Mouse (Mus musculus): ENCODE measurements at regions not wholly inside any gene's neighbourhood (a gene's known extent, or its start where the extent isn't known, plus 50 kb on each side); places are given as distances from the start of the nearest gene placed in this dataset.

GRCm38 (mm10) chr4:53320735-53321449 is 119.3 kb upstream of the Slc44a1 start:
- no peak for DNase-seq (ENCODE audit: low spot score)

- DNase-seq (ENCODE audit: low spot score) = no peak
Measured at GRCm38 (mm10) chr4:53319051-53319450, 121.2 kb upstream of the Slc44a1 start.

DNA sequence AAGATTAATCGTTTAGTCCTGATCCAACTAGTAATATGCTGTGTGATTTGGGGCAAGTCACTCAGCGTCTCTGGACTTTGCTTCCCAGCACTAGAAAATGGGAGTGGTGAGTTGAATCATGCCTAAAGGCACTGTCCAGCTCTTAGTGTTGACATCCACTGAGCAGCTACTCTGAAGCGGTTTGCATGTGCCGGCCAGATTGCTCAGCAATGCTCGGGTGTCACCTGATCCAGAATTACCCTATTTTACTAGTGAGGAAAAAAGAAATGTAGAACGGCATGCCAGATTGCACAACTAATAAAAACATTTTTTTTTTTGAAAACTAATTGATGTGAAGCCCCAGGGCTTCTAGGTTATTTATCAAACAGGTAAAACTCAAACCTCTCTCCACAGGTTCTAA is 122.0 kb upstream of the Slc44a1 start:
- DNase-seq (ENCODE audit: low spot score) = no peak

GRCm38 (mm10) chr4:53317453-53317824 is 122.8 kb upstream of the Slc44a1 start:
- no peak for DNase-seq (ENCODE audit: low spot score)

DNA sequence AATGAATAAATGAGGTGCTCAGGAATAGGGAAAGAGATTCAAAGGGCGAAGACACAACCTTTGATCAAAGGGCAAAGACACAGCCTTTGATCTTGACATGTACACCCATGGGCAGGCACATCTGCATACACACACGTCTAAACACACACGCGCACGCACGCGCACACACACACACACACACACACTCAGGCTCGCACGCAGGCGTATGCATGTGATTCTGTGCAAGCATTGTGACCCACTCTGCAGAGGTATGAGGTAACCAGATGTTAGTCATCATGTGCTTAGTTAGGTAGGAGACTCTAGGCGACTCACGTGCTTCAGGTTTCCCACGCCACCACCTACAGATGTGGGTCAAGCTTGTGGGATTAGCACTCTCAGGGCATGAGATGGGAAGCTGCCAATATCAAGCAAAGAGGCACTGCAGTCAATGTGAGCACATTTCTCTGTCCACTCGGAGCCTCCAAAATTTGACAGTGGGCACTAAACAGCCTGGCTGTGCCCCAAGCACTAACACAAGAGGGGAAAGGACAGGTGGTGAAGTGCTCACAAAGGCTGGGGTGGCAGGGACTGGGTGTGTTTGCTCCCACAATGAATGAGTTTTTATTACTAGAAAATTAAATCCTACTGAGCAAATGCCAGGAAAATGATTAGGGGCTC is 123.3 kb upstream of the Slc44a1 start:
- DNase-seq (ENCODE audit: low spot score) = no peak

GRCm38 (mm10) chr4:53315876-53316762 is 124.1 kb upstream of the Slc44a1 start:
- DNase-seq (ENCODE audit: low spot score) = no peak

DNA sequence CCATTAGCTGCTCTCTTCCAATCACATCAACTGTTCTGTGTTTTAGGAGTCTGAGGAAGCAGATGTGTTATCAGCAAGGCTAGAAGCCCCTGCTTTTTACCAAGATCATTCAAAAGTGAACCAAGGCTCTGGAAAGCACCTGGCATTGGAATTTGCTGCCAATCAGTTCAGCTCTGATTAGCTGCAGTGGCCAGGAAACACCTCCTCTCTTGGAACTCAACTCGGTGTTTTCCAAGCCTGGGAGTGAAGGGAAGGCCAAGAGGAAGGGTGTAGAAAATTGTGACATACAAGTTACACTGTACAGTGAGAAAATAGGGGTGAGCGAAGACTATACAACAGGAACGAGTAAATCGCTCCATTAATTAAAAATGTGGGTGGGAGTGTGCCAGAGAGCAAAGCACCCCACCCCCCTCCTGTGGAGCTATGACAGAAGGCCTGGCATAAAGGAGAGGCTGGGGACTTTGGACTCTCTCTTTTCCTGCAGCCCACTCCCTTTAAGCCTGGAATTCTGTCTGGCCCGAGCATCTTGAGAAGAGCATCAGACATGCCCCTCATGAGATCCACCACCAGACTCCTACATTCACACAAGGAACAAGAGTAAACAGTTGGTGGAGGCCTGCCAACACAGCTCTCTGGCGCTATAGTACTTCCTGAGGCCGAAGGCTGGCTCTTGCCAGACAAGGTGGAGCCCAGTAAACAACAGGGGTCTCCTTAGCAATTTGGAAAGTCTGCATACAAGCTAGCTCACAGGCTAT is 124.9 kb upstream of the Slc44a1 start:
- DNase-seq (ENCODE audit: low spot score) = no peak

DNA sequence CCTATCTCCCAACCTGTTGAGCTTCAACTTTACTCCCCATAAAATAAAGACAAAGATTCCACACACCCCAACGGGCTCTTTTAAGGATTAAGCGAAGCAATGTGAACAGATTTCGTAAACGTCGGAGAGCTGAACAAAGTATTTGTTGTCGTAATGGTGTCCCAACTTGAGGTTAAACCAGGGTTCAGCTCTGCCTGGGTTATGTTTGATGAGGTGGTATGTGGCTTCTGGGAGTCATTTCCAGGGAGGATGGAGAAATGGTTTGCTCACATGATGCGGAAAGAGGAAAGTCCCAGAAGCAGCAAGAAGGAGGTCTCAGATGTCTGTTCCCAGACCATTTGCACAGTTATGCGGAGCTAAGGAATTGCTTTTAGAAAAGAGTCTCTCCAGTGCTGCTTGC is 126.1 kb upstream of the Slc44a1 start:
- no peak for DNase-seq (ENCODE audit: low spot score)

DNA sequence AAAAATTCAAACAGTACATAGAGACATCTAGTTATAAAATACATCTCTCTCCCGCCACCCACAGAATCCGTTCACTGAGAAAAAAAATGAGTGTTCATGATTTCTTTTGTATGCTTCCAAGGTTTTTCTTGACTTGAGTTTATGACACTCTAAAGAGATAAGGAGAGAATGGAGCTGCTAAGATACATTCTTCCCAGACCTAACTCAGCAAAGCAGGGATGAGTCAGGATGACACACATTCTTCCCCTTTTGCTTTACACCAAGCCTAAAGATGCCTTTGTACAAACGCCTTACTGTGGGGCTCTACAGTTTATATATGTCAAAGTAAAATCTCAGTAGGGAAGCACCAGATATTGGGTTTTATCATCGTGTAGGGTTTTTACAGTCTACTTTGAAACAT is 133.1 kb upstream of the Slc44a1 start:
- no peak for DNase-seq (ENCODE audit: low spot score)

GRCm38 (mm10) chr4:53304782-53305385 is 135.3 kb upstream of the Slc44a1 start:
- no peak for DNase-seq (ENCODE audit: low spot score)

GRCm38 (mm10) chr4:53304290-53304654 is 135.9 kb upstream of the Slc44a1 start:
- DNase-seq (ENCODE audit: low spot score) = no peak

DNA sequence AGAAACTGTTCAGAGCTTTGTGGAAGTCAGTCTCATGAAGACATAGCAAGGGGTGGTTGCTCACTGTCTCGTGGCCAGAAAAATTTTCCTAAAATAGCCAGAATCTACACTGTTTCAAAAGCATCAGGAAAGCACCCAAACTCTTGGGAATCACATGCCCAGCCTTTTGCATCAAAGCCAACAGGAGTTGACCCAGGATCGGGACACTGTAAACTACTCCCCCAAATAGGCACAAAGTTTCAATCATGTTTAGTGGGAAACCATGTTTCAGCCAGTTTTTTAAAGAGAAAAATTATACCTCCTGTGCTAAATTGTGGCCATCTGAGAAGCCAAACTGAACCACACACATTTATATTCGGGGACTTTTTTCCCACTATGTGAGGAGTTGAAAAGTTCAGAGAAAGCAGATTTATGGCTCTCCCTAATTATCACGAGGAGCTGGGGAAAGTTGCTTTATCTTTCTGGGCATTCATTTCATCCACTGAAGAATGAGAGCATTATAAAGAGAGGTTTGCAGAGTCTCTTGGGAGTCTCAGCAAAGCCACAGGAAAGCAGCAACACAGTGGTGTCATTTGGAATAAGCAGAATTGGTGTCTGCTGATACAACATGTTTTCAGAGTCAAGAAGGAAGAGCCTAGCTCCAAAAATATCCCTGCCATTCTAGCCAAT is 136.5 kb upstream of the Slc44a1 start:
- DNase-seq (ENCODE audit: low spot score) = no peak

DNA sequence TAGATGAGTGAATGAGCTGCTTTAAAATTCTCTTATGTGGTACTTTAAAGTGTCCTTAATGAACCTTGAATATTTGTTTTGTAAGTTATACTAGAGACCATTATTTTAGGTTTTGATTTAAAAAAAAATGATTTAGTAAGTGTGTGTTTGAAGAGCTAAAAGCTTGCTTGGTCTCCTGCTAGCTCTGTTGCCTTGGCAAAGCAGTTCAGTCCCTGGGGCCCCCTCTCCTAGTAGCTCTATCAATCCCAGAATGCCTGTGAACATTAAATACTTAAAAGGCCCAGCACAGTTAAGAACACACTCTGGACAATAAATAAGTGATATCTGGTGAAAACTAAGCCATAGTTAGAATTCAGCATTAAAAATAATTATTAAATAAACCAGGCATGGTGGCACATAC is 138.3 kb upstream of the Abca1 start:
- no peak for DNase-seq (ENCODE audit: low spot score)

- DNase-seq (ENCODE audit: low spot score) = no peak
Measured at GRCm38 (mm10) chr4:53292606-53293005, 132.9 kb upstream of the Abca1 start.

GRCm38 (mm10) chr4:53277741-53278525 is 118.2 kb upstream of the Abca1 start:
- no peak for DNase-seq (ENCODE audit: low spot score)

- DNase-seq (ENCODE audit: low spot score) = no peak
Measured at GRCm38 (mm10) chr4:53270433-53270832, 110.7 kb upstream of the Abca1 start.

- no peak for DNase-seq (ENCODE audit: low spot score)
Measured at GRCm38 (mm10) chr4:53269999-53270398, 110.3 kb upstream of the Abca1 start.

DNA sequence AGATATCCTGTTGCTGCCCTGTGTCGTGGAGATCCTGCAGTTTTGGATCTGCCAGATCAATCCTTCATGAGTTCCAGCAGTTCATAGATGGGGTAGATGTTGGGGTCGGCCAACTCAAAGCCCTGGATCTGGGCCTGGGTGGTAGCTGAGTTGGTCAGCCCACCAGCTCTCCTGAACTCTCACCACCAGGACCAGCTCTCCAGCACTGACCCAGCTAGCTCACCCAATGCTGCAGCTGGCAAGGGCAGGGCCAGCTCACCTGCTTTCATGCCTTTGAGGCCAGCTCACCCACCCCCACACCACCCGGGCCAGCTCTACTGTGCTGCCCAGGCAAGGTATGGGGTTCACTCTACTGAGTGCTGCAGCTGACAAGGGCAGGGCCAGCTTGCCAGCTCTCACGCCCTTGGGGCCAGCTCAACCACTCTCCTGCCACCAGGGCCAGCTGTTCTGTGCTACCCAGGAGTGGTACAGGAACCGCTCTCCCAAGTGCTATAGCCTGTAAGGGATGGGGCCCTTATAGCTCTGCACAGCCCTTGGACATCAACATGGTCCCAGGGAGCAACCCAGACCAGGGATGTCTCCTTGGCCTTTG is 109.7 kb upstream of the Abca1 start:
- DNase-seq (ENCODE audit: low spot score) = no peak

DNA sequence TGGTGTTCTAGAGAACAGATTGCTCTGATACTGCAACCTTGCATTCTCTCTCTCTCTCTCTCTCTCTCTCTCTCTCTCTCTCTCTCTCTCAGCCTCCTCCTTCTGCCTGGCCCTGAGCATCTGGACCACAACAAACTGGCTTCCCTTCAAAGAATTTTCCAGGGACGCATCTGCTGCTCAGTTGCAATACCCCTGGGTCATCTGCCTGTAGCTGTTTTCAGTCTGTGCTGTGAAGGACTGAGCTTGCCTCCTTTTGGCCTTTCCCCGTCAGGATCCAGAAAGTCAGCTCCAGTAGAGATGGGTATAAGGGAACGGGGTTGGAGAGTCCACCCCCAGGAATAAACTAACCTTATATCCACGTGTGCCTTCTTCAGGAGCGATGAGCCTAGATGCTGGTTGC is 105.2 kb upstream of the Abca1 start:
- no peak for DNase-seq (ENCODE audit: low spot score)

GRCm38 (mm10) chr4:53264501-53264900 is 104.8 kb upstream of the Abca1 start:
- no peak for DNase-seq (ENCODE audit: low spot score)

Measured in embryo, embryonic 10.5 days (tissue).